Mouse (Mus musculus): Measurements from ENCODE around the gene Exoc7.

Gene Exoc7

GRCm38 (mm10) chr11:116312359-116312758 is 5.3 kb upstream of the Exoc7 start:
- peak; percentile 46 for DNase-seq

- no peak for DNase-seq
Measured at GRCm38 (mm10) chr11:116311169-116311568, 4.1 kb upstream of the Exoc7 start.

GRCm38 (mm10) chr11:116309601-116310000 is 2.6 kb upstream of the Exoc7 start:
- DNase-seq: no peak

- DNase-seq: no peak
Measured at GRCm38 (mm10) chr11:116307762-116308531, 914 bp upstream of the Exoc7 start.

- peak; percentile 97 for DNase-seq
Measured at GRCm38 (mm10) chr11:116306126-116306982, 679 bp downstream of the Exoc7 start.

GRCm38 (mm10) chr11:116305423-116305822 is 1.6 kb downstream of the Exoc7 start:
- DNase-seq: no peak

- DNase-seq: no peak
Measured at GRCm38 (mm10) chr11:116298621-116299020, 8.4 kb downstream of the Exoc7 start.

- no peak for DNase-seq
Measured at GRCm38 (mm10) chr11:116298221-116298620, 8.8 kb downstream of the Exoc7 start.

- no peak for DNase-seq
Measured at GRCm38 (mm10) chr11:116297017-116297416, 10.0 kb downstream of the Exoc7 start.

GRCm38 (mm10) chr11:116296191-116296734 is 10.8 kb downstream of the Exoc7 start:
- DNase-seq: no peak

- DNase-seq: peak; percentile 83
Measured at GRCm38 (mm10) chr11:116294319-116294718, 12.7 kb downstream of the Exoc7 start.

- no peak for DNase-seq
Measured at GRCm38 (mm10) chr11:116293538-116294137, 13.4 kb downstream of the Exoc7 start.

- DNase-seq: no peak
Measured at GRCm38 (mm10) chr11:116292401-116292800, 14.6 kb downstream of the Exoc7 start.

- no peak for DNase-seq
Measured at GRCm38 (mm10) chr11:116290556-116290955, 16.5 kb downstream of the Exoc7 start.

- DNase-seq: no peak
Measured at GRCm38 (mm10) chr11:116287351-116287750, 19.7 kb downstream of the Exoc7 start.

- DNase-seq: peak; percentile 49
Measured at GRCm38 (mm10) chr11:116285770-116286191, 21.3 kb downstream of the Exoc7 start.

- DNase-seq: no peak
Measured at GRCm38 (mm10) chr11:116283982-116284381, 23.1 kb downstream of the Exoc7 start.

- DNase-seq: peak; percentile 18
Measured at GRCm38 (mm10) chr11:116282912-116283521, 24.0 kb downstream of the Exoc7 start.

- DNase-seq: peak; percentile 14
Measured at GRCm38 (mm10) chr11:116282089-116282488, 24.9 kb downstream of the Exoc7 start.

- DNase-seq: no peak
Measured at GRCm38 (mm10) chr11:116281671-116282070, 25.4 kb downstream of the Exoc7 start.

- DNase-seq: peak; percentile 43
Measured at GRCm38 (mm10) chr11:116280751-116281663, 26.0 kb downstream of the Exoc7 start, which contains the start of gene Galr2. Gene Galr2 (plus strand): TSS chr11:116280939.
